Mouse (Mus musculus): ENCODE results near the gene Rnf126. TPM values are rescaled to one million over a fixed set of nuclear protein-coding genes. Genes with fewer than 3 reads are reported as not detected.
"Not testable (repeated sequence)": the region's sequence is repeated elsewhere in the genome, so short reads cannot be mapped to it uniquely, and the experiment has no call there.

Rnf126 gene
- polyA plus RNA-seq, 2 experiments = 27.7 to 46.4 TPM

GRCm38 (mm10) chr10:79760603-79761143 is 6.1 kb downstream of the Rnf126 start:
- DNase-seq (ENCODE audit: low read depth in 3 of 3, low spot score in 3 of 3) = no peak

GRCm38 (mm10) chr10:79759675-79760074 is 7.1 kb downstream of the Rnf126 start:
- H3K27me3 ChIP-seq (ENCODE audit: control insufficient read depth, insufficient read depth, low read length); DNase-seq (ENCODE audit: low read depth in 3 of 3, low spot score in 3 of 3); H3K4me3 ChIP-seq (ENCODE audit: insufficient read depth in 1 of 2, low read depth in 2 of 2, low read length in 2 of 2); H3K27ac ChIP-seq; H3K4me2 ChIP-seq (ENCODE audit: low read depth); ATAC-seq (ENCODE audit: insufficient read depth); H3K9me3 ChIP-seq (ENCODE audit: control insufficient read depth, low read length); H3K9ac ChIP-seq (replicated peaks); H3K4me1 ChIP-seq (replicated peaks; ENCODE audit: control insufficient read depth in 2 of 2, insufficient read depth in 2 of 2, low read length in 1 of 2): not testable (repeated sequence)
- WGBS (ENCODE audit: insufficient replicate concordance) = 68% methylated on average over 1 of the region's 1 CpGs
- H3K36me3 ChIP-seq (replicated peaks; ENCODE audit: control insufficient read depth, insufficient read depth, low read depth) = peaks cover 31% of the 10 kb centered on the region

More at GRCm38 (mm10) chr10:79760603-79761143, 6.1 kb downstream of the Rnf126 start:
- Histone ChIP-seq H3K36me3 (replicated peaks; ENCODE audit: control insufficient read depth, insufficient read depth, low read depth) (peaks cover 31% of the 10 kb centered on the region), H3K4me2 (ENCODE audit: low read depth) (no peak overlapping the region), H3K9ac (replicated peaks) (no peak overlapping the region), H3K9me3 (ENCODE audit: control insufficient read depth, low read length) (no peaks in the 10 kb centered on the region), H3K27ac (no peak overlapping the region), H3K4me1 (replicated peaks; ENCODE audit: control insufficient read depth in 2 of 2, insufficient read depth in 2 of 2, low read length in 1 of 2) (peaks cover 4 to 5% of the 10 kb centered on the region in 2 experiments; a peak in 3 of 4 replicates), H3K27me3 (ENCODE audit: control insufficient read depth, insufficient read depth, low read length) (no peaks in the 10 kb centered on the region), H3K4me3 (ENCODE audit: insufficient read depth in 1 of 2, low read depth in 2 of 2, low read length in 2 of 2) (no peak overlapping the region)
- ATAC-seq (ENCODE audit: insufficient read depth) = no peak
- WGBS (ENCODE audit: insufficient replicate concordance) = 86% methylated on average over 11 of the region's 11 CpGs
- TF ChIP-seq CTCF (IDR thresholded peaks at IDR 0.05; ENCODE audit: low read depth) (no peak), EP300 (IDR thresholded peaks at IDR 0.05; ENCODE audit: low read depth) (no peak)

- Histone ChIP-seq H3K9me3 (ENCODE audit: control insufficient read depth, low read length) (no peaks in the 10 kb centered on the region), H3K9ac (replicated peaks) (no peak overlapping the region), H3K27ac (no peak overlapping the region), H3K36me3 (replicated peaks; ENCODE audit: control insufficient read depth, insufficient read depth, low read depth) (peaks cover 25% of the 10 kb centered on the region), H3K4me1 (replicated peaks; ENCODE audit: control insufficient read depth in 2 of 2, insufficient read depth in 2 of 2, low read length in 1 of 2) (peaks cover 0 to 2% of the 10 kb centered on the region in 2 experiments; a peak in 1 of 4 replicates), H3K27me3 (ENCODE audit: control insufficient read depth, insufficient read depth, low read length) (no peaks in the 10 kb centered on the region), H3K4me2 (ENCODE audit: low read depth) (no peak overlapping the region), H3K4me3 (ENCODE audit: insufficient read depth in 1 of 2, low read depth in 2 of 2, low read length in 2 of 2) (no peak overlapping the region)
- no peak for TF ChIP-seq CTCF (IDR thresholded peaks at IDR 0.05; ENCODE audit: low read depth)
- TF ChIP-seq EP300 (IDR thresholded peaks at IDR 0.05; ENCODE audit: low read depth) = no peak
- DNase-seq (ENCODE audit: low read depth in 3 of 3, low spot score in 3 of 3) (no peak), ATAC-seq (ENCODE audit: insufficient read depth) (no peak)
- WGBS (ENCODE audit: insufficient replicate concordance) = 82% methylated on average over 24 of the region's 24 CpGs
Measured at GRCm38 (mm10) chr10:79756660-79757059, 10.1 kb downstream of the Rnf126 start.

- H3K27me3 ChIP-seq (ENCODE audit: control insufficient read depth, insufficient read depth, low read length) = no peaks in the 10 kb centered on the region
- H3K4me1 ChIP-seq (replicated peaks; ENCODE audit: control insufficient read depth in 2 of 2, insufficient read depth in 2 of 2, low read length in 1 of 2) = peaks cover 0 to 2% of the 10 kb centered on the region in 2 experiments; a peak in 1 of 4 replicates
- no peak for TF ChIP-seq EP300 (IDR thresholded peaks at IDR 0.05; ENCODE audit: low read depth)
- TF ChIP-seq CTCF (IDR thresholded peaks at IDR 0.05; ENCODE audit: low read depth) = no peak
- 70% methylated on average over 3 of the region's 3 CpGs for WGBS (ENCODE audit: insufficient replicate concordance)
- no peak overlapping the region for H3K4me3 ChIP-seq (ENCODE audit: insufficient read depth in 1 of 2, low read depth in 2 of 2, low read length in 2 of 2)
- no peak overlapping the region for H3K9ac ChIP-seq (replicated peaks)
- no peak overlapping the region for H3K27ac ChIP-seq
- DNase-seq (ENCODE audit: low read depth in 3 of 3, low spot score in 3 of 3) = no peak
- no peaks in the 10 kb centered on the region for H3K9me3 ChIP-seq (ENCODE audit: control insufficient read depth, low read length)
- no peak overlapping the region for H3K4me2 ChIP-seq (ENCODE audit: low read depth)
- peaks cover 17% of the 10 kb centered on the region for H3K36me3 ChIP-seq (replicated peaks; ENCODE audit: control insufficient read depth, insufficient read depth, low read depth)
- ATAC-seq (ENCODE audit: insufficient read depth) = no peak
Measured at GRCm38 (mm10) chr10:79755854-79756253, 10.9 kb downstream of the Rnf126 start.

- Histone ChIP-seq H3K9ac (replicated peaks) (no peak within 1 kb of the TSS), H3K27ac (no peak within 1 kb of the TSS), H3K36me3 (replicated peaks; ENCODE audit: control insufficient read depth, insufficient read depth, low read depth) (peaks cover 11% of the 10 kb centered on the region), H3K4me3 (ENCODE audit: insufficient read depth in 1 of 2, low read depth in 2 of 2, low read length in 2 of 2) (no peak within 1 kb of the TSS), H3K27me3 (ENCODE audit: control insufficient read depth, insufficient read depth, low read length) (no peaks in the 10 kb centered on the region), H3K9me3 (ENCODE audit: control insufficient read depth, low read length) (no peaks in the 10 kb centered on the region), H3K4me1 (replicated peaks; ENCODE audit: control insufficient read depth in 2 of 2, insufficient read depth in 2 of 2, low read length in 1 of 2) (peaks cover 0 to 2% of the 10 kb centered on the region in 2 experiments; a peak in 1 of 4 replicates), H3K4me2 (ENCODE audit: low read depth) (peak within 1 kb of the TSS; percentile 35)
- ATAC-seq (ENCODE audit: insufficient read depth) = peak; percentile 77
- peak in 2 of 3 experiments; percentile 36 to 43 for DNase-seq (ENCODE audit: low read depth in 3 of 3, low spot score in 3 of 3)
- TF ChIP-seq CTCF (IDR thresholded peaks at IDR 0.05; ENCODE audit: low read depth) = no peak
- TF ChIP-seq EP300 (IDR thresholded peaks at IDR 0.05; ENCODE audit: low read depth) = no peak
- 5% methylated on average over 36 of the region's 36 CpGs for WGBS (ENCODE audit: insufficient replicate concordance)
Measured at GRCm38 (mm10) chr10:79754856-79755516, 11.8 kb downstream of the Rnf126 start, which contains the start of gene Fgf22. TSS of gene Fgf22 (plus strand) at chr10:79755076.
